ENCODE assay signal across 17 mouse cellular contexts in the genomic region with DNA sequence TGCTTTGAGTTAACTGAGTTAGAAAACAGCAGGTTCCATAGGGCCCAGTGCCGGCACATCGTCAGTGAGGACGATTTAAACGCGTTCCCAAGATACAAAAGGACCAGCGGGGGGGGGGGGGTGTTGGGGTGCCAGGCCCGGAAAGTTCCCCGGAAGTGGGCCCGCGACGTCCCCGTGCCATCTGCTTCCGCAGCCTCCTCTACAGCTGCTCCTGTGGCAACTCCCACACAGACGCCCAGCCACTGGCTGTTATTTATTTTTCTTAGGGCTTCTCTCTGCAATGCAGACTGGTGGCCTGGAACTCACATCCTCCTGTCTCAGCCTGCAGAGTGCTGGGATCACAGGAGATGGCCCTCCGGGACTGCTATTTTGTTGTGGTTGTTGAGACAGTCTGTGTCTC. TPM values are rescaled to one million over a fixed set of nuclear protein-coding genes. Genes with fewer than 3 reads are reported as not detected.
DNase-seq lines count a peak whose midpoint lies in the region; ATAC-seq lines count a peak whose summit lies in the region.
"Had no signal": no experiment of that assay in that cellular context is flagged by ENCODE, and none has a peak within 500 bp of the region (broad histone marks: within the 10 kb centered on the region; RNA-seq: fewer than 3 reads in every experiment).

No protein-coding gene starts in this region.

- peaks cover 39% of the 10 kb centered on the region for H3K4me1 ChIP-seq in forebrain, embryonic 12.5 days

- no peak for DNase-seq in frontal cortex, postnatal 10 days (ENCODE audit: low spot score in 2 of 2)
- peak; percentile 77 for DNase-seq in CD4-positive helper T cell, adult 2 months (ENCODE audit: low read depth, low spot score)
- peak; percentile 81 to 84 for DNase-seq in layer of hippocampus, postnatal 36 days
- peak; percentile 81 to 85 for DNase-seq in right cerebral cortex, postnatal 36 days (ENCODE audit: low spot score in 2 of 2)
- no peak for DNase-seq in spleen, postnatal 4 days (ENCODE audit: low spot score in 2 of 2)
- DNase-seq in adrenal gland, postnatal 10 days: no peak
- DNase-seq: adrenal gland, postnatal 25 days; cerebellum, adult 18-20 months; kidney, postnatal 14 days had no signal

- ATAC-seq in frontal cortex, adult (ENCODE audit: low TSS enrichment): 0 out of 2 replicates have a peak, but pooled peaks have one; percentile 3
- ATAC-seq in forebrain, embryonic 12.5 days (ENCODE audit: low FRiP score): no peak
- ATAC-seq: hindbrain, postnatal 0 days; lung, postnatal 0 days; Patski had no signal

- WGBS in forebrain, embryonic 12.5 days: 37% methylated on average over 12 of the region's 15 CpGs

- no peak overlapping the region for H3K4me3 ChIP-seq in forebrain, embryonic 12.5 days (replicated peaks)
- H3K4me3 ChIP-seq: embryonic facial prominence, embryonic 15.5 days; heart, embryonic 13.5 days; stomach, embryonic 15.5 days had no signal

- no peaks in the 10 kb centered on the region for H3K9me3 ChIP-seq in forebrain, embryonic 12.5 days
- H3K9me3 ChIP-seq: embryonic facial prominence, embryonic 15.5 days; heart, embryonic 13.5 days; stomach, embryonic 15.5 days had no signal

- no peaks in the 10 kb centered on the region for H3K36me3 ChIP-seq in forebrain, embryonic 12.5 days (replicated peaks)
- H3K36me3 ChIP-seq: embryonic facial prominence, embryonic 15.5 days; heart, embryonic 13.5 days; stomach, embryonic 15.5 days had no signal

- H3K27ac ChIP-seq in forebrain, embryonic 12.5 days: no peak overlapping the region
- H3K27ac ChIP-seq: embryonic facial prominence, embryonic 15.5 days; heart, embryonic 13.5 days; hindbrain, postnatal 0 days; stomach, embryonic 15.5 days had no signal

- H3K4me2 ChIP-seq in forebrain, embryonic 12.5 days: no peak overlapping the region
- H3K4me2 ChIP-seq: embryonic facial prominence, embryonic 15.5 days; heart, embryonic 13.5 days; stomach, embryonic 15.5 days had no signal

- no peak overlapping the region for H3K9ac ChIP-seq in forebrain, embryonic 12.5 days
- H3K9ac ChIP-seq: embryonic facial prominence, embryonic 15.5 days; heart, embryonic 13.5 days; stomach, embryonic 15.5 days had no signal

- peaks cover 87% of the 10 kb centered on the region for H3K27me3 ChIP-seq in forebrain, embryonic 12.5 days
- H3K27me3 ChIP-seq: Patski had no signal

RNA-seq across cellular contexts. Expression of gene Mast3, which starts 3.7 kb away (rescaled TPM):
- total RNA-seq in layer of hippocampus, postnatal 36 days (2021): 100 to 1,000 TPM; 452 to 459 TPM
- 10 to 100 TPM; 17.7 to 22.8 TPM for total RNA-seq in adrenal gland, postnatal 10 days (2021)
- polyA plus RNA-seq in forebrain, embryonic 12.5 days (2016; fragmentation: Nextera tagmentation; extraction: Ambion mirVana): 14.5 and 16.8 TPM in 2 replicates

RNA-seq across cellular contexts. Expression of gene Il12rb1, which starts 7.1 kb away (rescaled TPM):
- total RNA-seq in layer of hippocampus, postnatal 36 days (2021): under 1 TPM; 0.56 to 0.87 TPM
- total RNA-seq in adrenal gland, postnatal 10 days (2021): under 1 TPM; 0.67 to 0.87 TPM
- not detected in 2 replicates for polyA plus RNA-seq in forebrain, embryonic 12.5 days (2016; fragmentation: Nextera tagmentation; extraction: Ambion mirVana)
- total RNA-seq: adrenal gland, postnatal 25 days; hindbrain, postnatal 0 days had no signal
- polyA plus RNA-seq: heart, embryonic 13.5 days; hindbrain, postnatal 0 days had no signal

RNA-seq across cellular contexts. Expression of gene Pik3r2, which starts 24.6 kb away (rescaled TPM):
- 100 to 1,000 TPM; 153 to 158 TPM for total RNA-seq in layer of hippocampus, postnatal 36 days (2021)
- total RNA-seq in adrenal gland, postnatal 10 days (2021): 10 to 100 TPM; 37.7 to 46.4 TPM
- 72.7 and 79.1 TPM in 2 replicates for polyA plus RNA-seq in forebrain, embryonic 12.5 days (2016; fragmentation: Nextera tagmentation; extraction: Ambion mirVana)

RNA-seq across cellular contexts. Expression of gene Arrdc2, which starts 38.4 kb away (rescaled TPM):
- 10 to 100 TPM; 18.5 to 25.6 TPM for total RNA-seq in layer of hippocampus, postnatal 36 days (2021)
- 10 to 100 TPM; 11.2 to 13.8 TPM for total RNA-seq in adrenal gland, postnatal 10 days (2021)
- polyA plus RNA-seq in forebrain, embryonic 12.5 days (2016; fragmentation: Nextera tagmentation; extraction: Ambion mirVana): 5.6 and 8.2 TPM in 2 replicates

RNA-seq across cellular contexts. Expression of gene Mpv17l2, which starts 40.4 kb away (rescaled TPM):
- 10 to 100 TPM; 34.3 to 35.8 TPM for total RNA-seq in layer of hippocampus, postnatal 36 days (2021)
- 100 to 1,000 TPM in 1 of 2 experiments, 10 to 100 TPM in 1; 92.9 to 106 TPM for total RNA-seq in adrenal gland, postnatal 10 days (2021)
- polyA plus RNA-seq in forebrain, embryonic 12.5 days (2016; fragmentation: Nextera tagmentation; extraction: Ambion mirVana): 33.2 and 34.5 TPM in 2 replicates

Comparison
In these comparisons a context has a peak if more than half of its experiments do, and no peak if none do; other contexts are left out.
1. DNase-seq: peak in CD4-positive helper T cell, adult 2 months (single experiment), layer of hippocampus, postnatal 36 days (2 of 2) and right cerebral cortex, postnatal 36 days (2 of 2); none in frontal cortex, postnatal 10 days (0 of 2), spleen, postnatal 4 days (0 of 2) and adrenal gland, postnatal 10 days (single experiment).
2. RNA of gene Mast3, which starts 3.7 kb away (total RNA-seq): 452 to 459 TPM in layer of hippocampus, postnatal 36 days; 17.7 to 22.8 TPM in adrenal gland, postnatal 10 days; every median in the first group is over 10 times any median in the second.